Mouse (Mus musculus) layer of hippocampus, adult 8-10 months (tissue): ENCODE measurements around the gene Cyp2c40. TPM values are rescaled to one million over a fixed set of nuclear protein-coding genes. Genes with fewer than 3 reads are reported as not detected.
"Not testable (repeated sequence)": the region's sequence is repeated elsewhere in the genome, so short reads cannot be mapped to it uniquely, and the experiment has no call there.

Experiments
- DNase-seq, 2 experiments: peaks; one replicate each; pipeline ENCODE4 v3.0.0; 2022; ENCODE audit warnings: low spot score in 2 of 2
- total RNA-seq, 4 experiments: library from RNA; stranded (reverse); gene quantifications; 2 replicates each; pipeline ENCODE4 v1.2.4; 2022

Cyp2c40 gene
- total RNA-seq: not detected

GRCm38 (mm10) chr19:39812714-39813113 lies at the start of gene Cyp2c40:
Gene Cyp2c40 (minus strand): TSS chr19:39812814.
- not testable (repeated sequence) for DNase-seq

DNA sequence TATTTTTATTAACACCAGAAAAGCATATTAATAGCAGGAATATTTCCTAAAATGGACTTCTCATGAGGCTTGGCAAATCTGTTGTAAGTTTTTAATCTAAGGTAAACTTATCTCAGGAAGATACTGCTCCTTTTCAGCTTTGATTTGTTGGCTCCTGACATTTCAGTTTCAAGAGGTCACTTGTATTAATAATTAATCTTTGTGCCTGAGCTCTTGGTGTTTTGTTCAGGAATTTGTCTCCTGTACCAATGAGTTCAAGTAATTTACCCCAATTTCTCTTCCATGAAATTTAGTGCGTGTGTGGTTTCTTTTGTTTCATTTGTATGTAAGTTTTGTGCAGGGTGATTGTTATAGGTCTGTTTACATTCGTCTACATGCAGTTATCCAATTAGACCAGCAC lies 8.3 kb upstream of the Cyp2c40 start:
- not testable (repeated sequence) for DNase-seq

DNA sequence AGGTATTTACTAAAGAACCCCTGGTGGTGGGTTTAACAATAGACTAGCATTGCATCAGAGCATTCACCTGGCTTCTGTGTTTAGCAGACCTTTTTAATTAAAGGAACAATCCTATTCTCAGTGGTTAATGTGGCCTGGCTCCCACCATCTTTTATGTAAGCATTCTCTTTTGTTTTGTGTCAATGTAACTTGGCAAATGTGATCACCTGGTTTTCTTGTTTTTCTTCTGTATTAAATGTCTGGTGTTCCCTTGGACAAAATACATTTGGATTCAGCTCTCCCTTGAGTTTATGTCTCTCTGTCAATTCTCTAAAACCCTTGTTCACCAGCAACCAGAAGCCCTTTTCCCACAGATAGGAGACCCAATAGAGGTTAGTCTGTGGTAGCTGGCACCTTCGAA lies 3.8 kb upstream of the Cyp2c40 start:
- DNase-seq: not testable (repeated sequence)

DNA sequence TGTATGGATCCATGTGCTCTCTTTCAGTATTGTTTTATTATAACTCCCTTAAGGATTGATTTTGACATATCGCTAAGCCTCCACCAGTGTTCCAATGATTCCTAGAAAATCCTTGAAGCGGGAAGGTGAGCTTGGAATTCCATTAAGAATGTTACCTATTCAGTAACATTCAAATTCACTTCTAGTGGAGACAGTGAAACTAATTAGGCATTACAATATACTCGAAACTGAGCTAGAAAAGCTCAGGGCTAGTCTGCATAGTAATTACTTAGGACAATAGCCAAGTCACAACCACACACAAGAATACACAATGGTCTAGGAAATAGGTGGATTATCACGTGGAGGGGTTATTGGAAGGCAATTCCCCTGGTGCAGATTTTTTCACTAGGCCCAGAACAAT lies 3.4 kb upstream of the Cyp2c40 start:
- DNase-seq: not testable (repeated sequence)

DNA sequence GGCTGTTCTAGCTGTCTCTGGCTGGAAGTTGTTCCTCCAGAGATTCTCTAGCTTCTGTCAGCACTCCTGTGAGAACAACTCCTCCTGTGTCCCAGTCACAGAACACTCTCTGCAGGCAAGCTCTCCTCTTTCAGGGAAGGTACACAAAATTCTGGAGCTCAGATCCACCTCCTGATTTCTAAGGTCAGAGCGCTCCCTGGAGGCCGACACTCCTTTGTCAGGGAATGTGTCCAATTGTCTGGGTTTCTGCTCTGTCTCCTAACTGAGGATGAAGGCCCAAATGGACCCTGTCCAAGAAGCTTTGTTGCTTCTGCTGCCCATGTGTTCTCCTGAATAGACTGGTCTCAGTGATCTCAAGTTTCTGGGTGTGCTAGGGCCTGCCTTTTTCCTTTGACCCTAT lies 27.2 kb downstream of the Cyp2c40 start:
- not testable (repeated sequence) for DNase-seq

DNA sequence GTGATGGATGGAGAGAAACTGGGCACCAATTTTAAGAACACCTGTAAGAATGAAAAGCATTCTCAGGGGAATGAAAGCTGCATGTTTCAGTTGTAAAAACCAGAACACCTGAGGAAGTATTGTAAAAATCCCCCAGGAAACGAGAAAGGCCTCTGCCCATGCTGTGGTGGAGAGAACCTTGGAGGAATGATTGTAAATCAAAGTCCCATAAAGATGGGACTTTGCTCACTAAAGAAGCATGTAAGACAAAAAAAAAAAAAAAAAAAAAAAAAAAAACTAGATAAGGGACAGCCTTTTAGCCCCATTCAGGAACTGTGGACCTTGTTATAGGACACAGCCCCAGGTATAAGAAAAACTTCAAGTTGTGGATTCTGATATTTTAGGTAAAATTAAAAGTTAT lies 67.3 kb downstream of the Cyp2c40 start:
- DNase-seq: no peak

DNA sequence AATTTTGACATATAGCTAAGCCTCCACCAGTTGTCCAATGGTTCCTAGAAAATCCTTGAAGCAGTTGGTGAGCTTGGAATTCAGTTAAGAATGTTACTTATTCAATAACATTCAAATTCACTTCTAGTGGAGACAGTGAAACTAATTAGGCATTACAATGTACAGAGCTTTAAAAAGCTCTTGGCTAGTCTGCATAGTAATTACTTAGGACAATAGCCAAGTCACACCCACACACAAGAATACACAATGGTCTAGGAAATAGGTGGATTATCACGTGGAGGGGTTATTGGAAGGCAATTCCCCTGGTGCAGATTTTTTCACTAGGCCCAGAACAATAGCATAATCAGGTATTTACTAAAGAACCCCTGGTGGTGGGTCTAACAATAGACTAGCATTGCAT lies 68.3 kb downstream of the Cyp2c40 start:
- DNase-seq: not testable (repeated sequence)

DNA sequence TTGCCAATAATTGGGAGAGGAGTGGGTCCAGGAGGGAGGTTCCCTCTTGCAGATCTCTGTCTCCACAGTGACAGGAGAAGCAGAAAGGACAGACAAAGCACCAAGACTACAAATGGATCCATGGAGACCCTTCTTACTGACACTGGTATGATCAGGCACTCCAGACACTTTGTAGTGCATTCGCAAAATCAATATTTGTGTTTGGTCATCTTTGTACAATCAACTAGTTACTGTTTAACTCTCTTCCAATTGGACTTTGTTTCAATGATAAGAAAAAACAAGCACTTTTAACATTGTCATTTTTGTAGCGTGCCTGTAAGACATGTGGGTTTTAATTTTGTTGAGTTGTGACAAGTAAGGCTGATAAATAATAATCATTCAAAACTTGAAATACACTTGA lies 71.7 kb downstream of the Cyp2c40 start, which contains the start of gene Cyp2c68:
Cyp2c68 (minus strand) TSS at position 135 of the 400 bp plus-strand sequence.
- no peak for DNase-seq

Other genes starting within 250 kb of the Cyp2c40 start
- gene Cyp2c67, start 163.8 kb downstream of the Cyp2c40 start, total RNA-seq: not detected
- gene Cyp2c68, start 71.8 kb downstream of the Cyp2c40 start, total RNA-seq: not detected
- not detected for gene Cyp2c69, start 74.0 kb upstream of the Cyp2c40 start, total RNA-seq
- under 1 TPM in 1 of 4 experiments, not detected in 3; 0.24 TPM for gene Cyp2c37, start 179.6 kb upstream of the Cyp2c40 start, total RNA-seq